Mouse (Mus musculus) liver, embryonic 14 days (tissue): Measurements from ENCODE around the gene 1700067P10Rik. TPM values are rescaled to one million over a fixed set of nuclear protein-coding genes. Genes with fewer than 3 reads are reported as not detected.

Experiments
- polyA plus RNA-seq: library from polyadenylated mRNA; depleted of rRNA; stranded (reverse); fragments of >200 nt; gene quantifications from 2 replicates; pipeline ENCODE4 v1.2.3, GENCODE M21; 2012; rRNA removed

Gene 1700067P10Rik
- not detected in 2 replicates for polyA plus RNA-seq

GRCm38 (mm10) chr17:48089019-48089418 lies at the start of gene 1700067P10Rik:
Gene 1700067P10Rik (plus strand): TSS chr17:48089319.

Other genes with a start within 250 kb of the 1700067P10Rik start
- gene Foxp4, start 164.7 kb upstream of the 1700067P10Rik start, polyA plus RNA-seq: 7.8 and 8.1 TPM in 2 replicates
- gene 1700122O11Rik, start 51.0 kb upstream of the 1700067P10Rik start, polyA plus RNA-seq: not detected in 2 replicates
- 0.07 and 0.17 TPM in 2 replicates for gene 9830107B12Rik, start 56.9 kb downstream of the 1700067P10Rik start, polyA plus RNA-seq
- gene A530064D06Rik, start 78.0 kb downstream of the 1700067P10Rik start, polyA plus RNA-seq: 0.24 and 0.25 TPM in 2 replicates
- 0.40 and 0.50 TPM in 2 replicates for gene Trem1, start 143.4 kb downstream of the 1700067P10Rik start, polyA plus RNA-seq
- 1.5 and 2.4 TPM in 2 replicates for gene Trem3, start 158.5 kb downstream of the 1700067P10Rik start, polyA plus RNA-seq
- gene Treml4, start 175.0 kb downstream of the 1700067P10Rik start, polyA plus RNA-seq: 3.8 and 5.1 TPM in 2 replicates
- gene Treml2, start 210.2 kb downstream of the 1700067P10Rik start, polyA plus RNA-seq: 10.0 and 11.8 TPM in 2 replicates
- gene B430306N03Rik, start 226.8 kb downstream of the 1700067P10Rik start, polyA plus RNA-seq: 1.7 and 2.1 TPM in 2 replicates